Mouse (Mus musculus) right cerebral cortex, postnatal 25 days (tissue): ENCODE results near the gene Gm4553.
"Not testable (repeated sequence)": the region's sequence is repeated elsewhere in the genome, so short reads cannot be mapped to it uniquely, and the experiment has no call there.

ENCODE experiments used
- DNase-seq: peaks from one replicate; pipeline ENCODE4 v3.0.0; 2022

The Gm4553 gene

GRCm38 (mm10) chr7:142134206-142134995, 31.1 kb downstream of the Gm4553 start:
- DNase-seq = peak; percentile 14

- no peak for DNase-seq
These were observed 36.7 kb downstream of the Gm4553 start for GRCm38 (mm10) chr7:142128843-142129242.

DNA sequence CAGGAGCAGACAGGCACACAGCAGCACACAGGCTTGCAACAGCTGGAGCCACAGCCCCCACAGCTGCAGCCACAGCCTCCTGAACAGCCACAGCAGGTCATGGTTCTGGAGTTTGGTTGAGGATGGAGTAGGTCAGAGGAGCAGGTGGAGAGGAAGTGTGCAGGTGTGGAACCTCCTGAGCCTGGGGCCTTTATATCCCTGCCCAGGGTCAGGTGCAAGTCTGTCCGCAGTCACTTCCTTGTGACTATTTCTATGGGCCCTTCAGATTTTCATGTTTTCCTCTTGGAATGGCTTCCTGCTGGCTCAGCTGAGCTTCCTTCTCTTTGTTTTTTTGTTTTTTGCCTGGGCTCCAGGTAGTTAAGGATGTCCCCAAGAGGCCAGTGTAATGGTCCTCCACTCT, 44.9 kb downstream of the Gm4553 start, which contains the start of gene Gm45618:
Gm45618 (minus strand) TSS at position 101 of the 400 bp plus-strand sequence.
- not testable (repeated sequence) for DNase-seq

- DNase-seq = no peak
These were observed 45.9 kb downstream of the Gm4553 start for GRCm38 (mm10) chr7:142119632-142120031.
